Comparison of ENCODE assay signal across 16 mouse cellular contexts in the genomic region with DNA sequence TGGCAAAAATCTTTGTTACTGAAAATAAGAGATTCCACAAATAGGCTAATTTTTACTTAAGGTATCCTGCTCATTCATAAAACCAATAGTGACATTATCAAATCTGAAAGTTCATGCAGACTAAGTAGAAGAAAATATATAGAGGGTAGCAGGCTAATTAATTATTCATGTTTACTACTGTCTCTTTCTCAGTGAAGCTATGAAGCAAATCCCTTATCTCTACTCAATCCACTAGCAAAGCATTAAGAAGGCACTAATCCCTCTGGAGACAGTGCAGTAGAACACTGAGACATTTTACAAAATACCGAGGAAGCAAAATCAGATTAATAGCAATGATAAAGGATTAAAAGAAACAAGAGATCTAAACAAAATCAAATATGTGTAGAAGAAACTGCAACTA.
"Had no signal": no experiment of that assay in that cellular context is flagged by ENCODE, and none has a peak within 500 bp of the region (broad histone marks: within the 10 kb centered on the region; RNA-seq: fewer than 3 reads in every experiment).

No protein-coding gene starts in this region.

- H3K4me3 ChIP-seq: liver, embryonic 12.5 days; myocyte; neural tube, embryonic 13.5 days; neural tube, embryonic 15.5 days; stomach, embryonic 15.5 days had no signal

- H3K9me3 ChIP-seq: liver, embryonic 12.5 days; neural tube, embryonic 13.5 days; neural tube, embryonic 15.5 days; stomach, embryonic 15.5 days had no signal

- H3K27me3 ChIP-seq: liver, embryonic 12.5 days; neural tube, embryonic 13.5 days; neural tube, embryonic 15.5 days; stomach, embryonic 15.5 days had no signal

- ATAC-seq: liver, embryonic 12.5 days had no signal

- H3K9ac ChIP-seq: liver, embryonic 12.5 days; liver, embryonic 14.5 days; lung, embryonic 14.5 days; neural tube, embryonic 13.5 days; neural tube, embryonic 15.5 days; stomach, embryonic 15.5 days had no signal

- H3K27ac ChIP-seq: liver, embryonic 12.5 days; liver, embryonic 14.5 days; neural tube, embryonic 13.5 days; neural tube, embryonic 15.5 days; stomach, embryonic 15.5 days; stomach, postnatal 0 days had no signal

- H3K4me1 ChIP-seq: liver, embryonic 12.5 days; neural tube, embryonic 13.5 days; neural tube, embryonic 15.5 days; stomach, embryonic 15.5 days had no signal

- DNase-seq: liver; lung, adult 18-20 months; lung, embryonic 14.5 days; lung, postnatal 10 days; lung, postnatal 4 days; right cerebral cortex, postnatal 14 days; thymus, adult 2 months; thymus, postnatal 25 days; thymus, postnatal 4 days had no signal

- H3K36me3 ChIP-seq: liver, embryonic 12.5 days; neural tube, embryonic 13.5 days; neural tube, embryonic 15.5 days; stomach, embryonic 15.5 days had no signal

- H3K4me2 ChIP-seq: liver, embryonic 12.5 days; lung, embryonic 14.5 days; neural tube, embryonic 13.5 days; neural tube, embryonic 15.5 days; stomach, embryonic 15.5 days had no signal
